Mouse (Mus musculus) spleen, adult 2 months (tissue): ENCODE measurements around the gene Dppa2. TPM values are rescaled to one million over a fixed set of nuclear protein-coding genes. Genes with fewer than 3 reads are reported as not detected.

ENCODE experiments used
- DNase-seq, 2 experiments: peaks; one replicate each; pipeline versions ENCODE4 v3.0.0 to v3.0.0-alpha.2; 2012 to 2021; ENCODE audit warnings: low spot score in 2 of 2, low read depth in 1 of 2
- H3K27ac ChIP-seq: fragments of 200-500 bp; 2 replicates; pipeline ENCODE4 v1.5.1; 2012; ENCODE audit warnings: low read length, inconsistent platforms; ENCODE audit not compliant: insufficient read depth
- H3K27me3 ChIP-seq: fragments of 200-500 bp; 2 replicates; pipeline ENCODE4 v1.6.1; 2012; ENCODE audit warnings: mild to moderate bottlenecking, moderate library complexity, low read length, inconsistent platforms; ENCODE audit not compliant: control insufficient read depth, insufficient read depth
- H3K36me3 ChIP-seq: fragments of 200-500 bp; 2 replicates; pipeline ENCODE4 v1.6.1; 2012; ENCODE audit warnings: mild to moderate bottlenecking, low read length, inconsistent platforms; ENCODE audit not compliant: control insufficient read depth, insufficient read depth
- H3K4me1 ChIP-seq: fragments of 200-500 bp; 2 replicates; pipeline ENCODE4 v1.6.1; 2011; ENCODE audit warnings: inconsistent platforms; ENCODE audit not compliant: control insufficient read depth, insufficient read depth, insufficient read length
- H3K4me3 ChIP-seq: fragments of 200-500 bp; 2 replicates; pipeline ENCODE4 v1.5.1; 2011; ENCODE audit warnings: mild to moderate bottlenecking, inconsistent platforms; ENCODE audit not compliant: insufficient read depth, insufficient read length; ENCODE audit errors: extremely low read depth
- CTCF ChIP-seq: fragments of 200-500 bp; IDR thresholded peaks from 2 replicates; pipeline ENCODE4 v1.5.1; 2011; ENCODE audit warnings: mild to moderate bottlenecking, inconsistent platforms; ENCODE audit not compliant: insufficient read depth, insufficient read length, insufficient replicate concordance; ENCODE audit errors: extremely low read depth
- POLR2A ChIP-seq: fragments of 200-500 bp; IDR thresholded peaks from 2 replicates; pipeline ENCODE4 v1.6.1; 2011; ENCODE audit warnings: low read depth, low read length, inconsistent platforms
- WGBS: fragments of 180-500 bp; shearing (Covaris S2); methylation state at CpG from one replicate; pipeline ENCODE4 v1.1.7; 2018; 5-methylcytosine and 5-hydroxymethylcytosine counted together
- polyA plus RNA-seq: library from polyadenylated mRNA; depleted of rRNA; stranded (reverse); fragments of >200 nt; gene quantifications from 2 replicates; pipeline ENCODE4 v1.2.3, GENCODE M21; 2012; rRNA removed

Gene Dppa2
- polyA plus RNA-seq: 0.04 TPM in 1 of 2 replicates, not detected in the other

DNA sequence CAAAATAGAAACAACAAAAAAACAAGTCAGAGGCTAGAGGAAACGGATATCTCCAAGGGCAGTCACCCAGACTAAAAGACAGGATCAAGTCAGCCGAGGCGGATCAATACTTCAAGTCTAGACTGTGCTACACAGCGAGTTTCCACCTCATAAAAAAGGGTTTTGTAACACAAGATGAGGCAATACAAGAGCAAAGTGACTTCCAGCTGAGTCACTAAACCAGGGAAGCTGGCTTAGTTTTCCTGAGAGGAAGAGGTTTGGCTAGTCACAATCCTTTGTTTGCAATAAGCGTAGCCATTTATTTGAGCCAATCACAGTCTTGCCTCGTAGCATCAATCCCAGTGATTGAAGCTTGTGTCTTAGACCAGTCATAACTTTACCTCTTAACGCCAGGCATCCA is at the start of gene Dppa2:
Gene Dppa2 (plus strand): TSS at position 400 of the 400 bp plus-strand sequence.
- WGBS: 90% methylated on average over 7 of the region's 7 CpGs
- no peak for TF ChIP-seq POLR2A
- TF ChIP-seq CTCF: no peak

DNA sequence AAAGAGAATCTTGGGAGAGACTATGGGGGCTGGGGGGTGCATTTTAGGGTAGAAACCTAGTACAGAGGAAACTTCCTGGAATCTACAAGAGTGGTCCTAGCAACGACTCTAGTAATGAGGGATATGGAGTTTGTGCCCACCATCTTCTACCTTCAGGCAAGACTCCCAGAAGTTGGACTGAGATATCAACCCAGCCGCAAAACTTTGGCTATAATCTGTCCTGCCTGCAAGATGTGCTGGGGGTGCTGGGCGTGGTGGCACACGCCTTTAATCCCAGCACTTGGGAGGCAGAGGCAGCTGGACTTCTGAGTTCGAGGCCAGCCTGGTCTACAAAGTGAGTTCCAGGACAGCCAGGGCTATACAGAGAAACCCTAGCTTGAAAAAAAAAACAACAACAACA is 49.1 kb upstream of the Dppa2 start:
- DNase-seq: no peak
- Histone ChIP-seq H3K4me3 (no peak overlapping the region), H3K27ac (no peak overlapping the region), H3K4me1 (no peaks in the 10 kb centered on the region), H3K36me3 (no peaks in the 10 kb centered on the region), H3K27me3 (no peaks in the 10 kb centered on the region)
- 86% methylated on average over 5 of the region's 5 CpGs for WGBS
- TF ChIP-seq POLR2A (no peak), CTCF (no peak)

More for the DNA sequence above, at the start of gene Dppa2:
- H3K36me3 ChIP-seq: no peaks in the 10 kb centered on the region
- no peak within 1 kb of the TSS for H3K4me3 ChIP-seq
- H3K27ac ChIP-seq: no peak within 1 kb of the TSS
- H3K4me1 ChIP-seq: no peaks in the 10 kb centered on the region
- no peak for DNase-seq
- no peaks in the 10 kb centered on the region for H3K27me3 ChIP-seq

GRCm38 (mm10) chr16:48259519-48259918 is 44.2 kb upstream of the Dppa2 start:
- no peak overlapping the region for H3K4me3 ChIP-seq
- no peak overlapping the region for H3K27ac ChIP-seq
- WGBS: 14% methylated on average over 4 of the region's 4 CpGs
- H3K36me3 ChIP-seq: no peaks in the 10 kb centered on the region
- no peak for DNase-seq
- TF ChIP-seq POLR2A (no peak), CTCF (no peak)
- no peaks in the 10 kb centered on the region for H3K27me3 ChIP-seq
- no peaks in the 10 kb centered on the region for H3K4me1 ChIP-seq

DNA sequence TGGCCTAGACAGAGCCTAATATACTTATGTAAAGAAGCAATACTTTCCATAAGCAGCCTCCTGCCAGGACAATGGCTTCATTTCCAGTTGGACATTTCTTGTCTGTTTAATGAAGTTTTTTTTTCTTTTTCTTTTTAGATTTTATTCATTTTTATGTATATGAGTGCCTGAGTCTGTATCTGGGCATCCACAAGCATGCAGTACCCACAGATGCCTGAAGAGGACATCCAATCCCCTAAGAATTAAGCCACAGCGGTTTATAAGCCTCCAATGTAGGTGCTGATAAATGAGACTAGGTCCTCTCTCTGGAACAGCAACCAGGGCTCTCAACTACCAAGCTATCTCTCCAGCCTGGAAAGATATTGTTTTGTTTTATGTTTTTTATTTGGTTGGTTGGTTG is 40.8 kb upstream of the Dppa2 start:
- Histone ChIP-seq H3K36me3 (no peaks in the 10 kb centered on the region), H3K27me3 (no peaks in the 10 kb centered on the region), H3K4me1 (no peaks in the 10 kb centered on the region), H3K27ac (no peak overlapping the region), H3K4me3 (no peak overlapping the region)
- TF ChIP-seq CTCF: no peak
- no peak for TF ChIP-seq POLR2A
- DNase-seq: no peak
- WGBS: 86% methylated on average over 1 of the region's 1 CpGs

- no peaks in the 10 kb centered on the region for H3K4me1 ChIP-seq
- no peaks in the 10 kb centered on the region for H3K36me3 ChIP-seq
- no peaks in the 10 kb centered on the region for H3K27me3 ChIP-seq
- no peak overlapping the region for H3K4me3 ChIP-seq
- TF ChIP-seq CTCF (no peak), POLR2A (no peak)
- 83% methylated on average over 4 of the region's 4 CpGs for WGBS
- DNase-seq: no peak
- H3K27ac ChIP-seq: no peak overlapping the region
Observed at GRCm38 (mm10) chr16:48265856-48266255, 37.9 kb upstream of the Dppa2 start.

DNA sequence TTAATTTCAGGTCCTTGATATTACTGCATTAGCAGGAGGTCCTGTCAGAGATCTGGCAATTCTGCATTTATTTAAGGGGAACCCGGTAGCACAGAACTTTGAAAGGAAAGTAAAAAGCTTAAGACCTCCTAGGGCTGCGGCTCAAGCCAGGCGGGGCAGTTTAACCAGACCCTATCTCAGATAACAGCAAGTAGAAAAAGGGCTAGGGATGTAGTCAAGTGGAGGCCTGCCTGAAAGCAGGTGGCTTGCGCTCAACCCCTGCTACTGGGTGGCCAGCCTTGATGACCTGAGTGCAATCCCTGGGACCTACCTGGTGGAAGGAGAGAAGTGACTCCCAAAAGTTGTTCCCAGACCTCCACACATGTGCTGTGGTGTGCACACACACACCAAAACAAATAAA is 26.8 kb upstream of the Dppa2 start:
- WGBS: 90% methylated on average over 4 of the region's 4 CpGs
- Histone ChIP-seq H3K27ac (no peak overlapping the region), H3K36me3 (no peaks in the 10 kb centered on the region), H3K4me1 (no peaks in the 10 kb centered on the region), H3K4me3 (no peak overlapping the region), H3K27me3 (no peaks in the 10 kb centered on the region)
- TF ChIP-seq POLR2A: no peak
- TF ChIP-seq CTCF: no peak
- DNase-seq: no peak

GRCm38 (mm10) chr16:48280883-48281282 is 22.8 kb upstream of the Dppa2 start:
- H3K4me1 ChIP-seq: no peaks in the 10 kb centered on the region
- TF ChIP-seq POLR2A (no peak), CTCF (no peak)
- WGBS: 88% methylated on average over 4 of the region's 4 CpGs
- H3K4me3 ChIP-seq: no peak overlapping the region
- no peak for DNase-seq
- no peaks in the 10 kb centered on the region for H3K36me3 ChIP-seq
- H3K27me3 ChIP-seq: no peaks in the 10 kb centered on the region
- no peak overlapping the region for H3K27ac ChIP-seq
